Mouse (Mus musculus): Measurements from ENCODE around the gene Cnn1. TPM values are rescaled to one million over a fixed set of nuclear protein-coding genes. Genes with fewer than 3 reads are reported as not detected.

The Cnn1 gene
- 227 and 239 TPM in 2 replicates for polyA plus RNA-seq (2014; fragmentation: Nextera tagmentation; extraction: Ambion mirVana)

DNA sequence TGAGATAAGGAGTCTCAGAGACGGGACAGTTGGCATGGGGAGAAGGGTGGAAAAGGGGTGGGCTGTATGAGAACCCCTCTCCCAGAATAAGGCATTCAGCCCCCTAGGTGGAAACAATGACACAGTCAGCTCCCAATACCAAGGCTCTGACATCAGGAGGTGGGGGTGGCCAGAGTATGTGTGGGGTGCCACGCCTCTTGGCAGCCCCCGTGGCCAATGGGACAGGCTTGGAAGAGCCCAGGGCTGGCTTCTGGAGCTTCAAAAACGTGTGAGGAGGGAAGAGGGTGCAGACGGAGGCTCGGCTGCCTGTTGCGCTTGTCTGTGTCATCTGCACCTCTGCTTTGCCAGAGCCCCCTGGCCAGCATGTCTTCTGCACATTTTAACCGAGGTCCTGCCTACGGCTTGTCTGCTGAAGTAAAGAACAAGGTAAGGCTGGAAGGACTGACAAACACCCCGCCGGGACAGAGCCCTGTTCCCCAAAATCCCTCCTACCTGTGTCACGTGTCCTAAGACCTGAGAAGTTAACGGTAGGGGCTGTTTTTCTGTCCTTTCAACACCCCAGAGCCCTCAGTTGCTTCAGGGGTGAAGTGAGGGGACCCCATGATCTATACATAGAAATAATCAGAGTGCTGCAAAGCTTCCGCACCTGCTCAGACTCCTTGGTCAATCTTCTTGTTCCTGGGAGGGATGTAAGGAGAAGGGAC is at the start of gene Cnn1:
TSS of gene Cnn1 (plus strand) at position 224 of the 704 bp plus-strand sequence.
- Histone ChIP-seq H3K9me3 (ENCODE audit: control insufficient read depth, low read length) (no peaks in the 10 kb centered on the region), H3K4me2 (ENCODE audit: low read length) (peak within 1 kb of the TSS; percentile 62), H3K36me3 (ENCODE audit: control insufficient read depth, insufficient read depth, low read length) (peaks cover 31% of the 10 kb centered on the region), H3K4me1 (ENCODE audit: control insufficient read depth in 2 of 2, insufficient read depth in 2 of 2, low read length in 2 of 2) (peaks cover 13 to 15% of the 10 kb centered on the region in 2 experiments; a peak in 2 of 4 replicates), H3K4me3 (ENCODE audit: control insufficient read depth in 1 of 2, insufficient read depth in 1 of 2, low read depth in 1 of 2, low read length in 2 of 2) (peak within 1 kb of the TSS; percentile 38 to 48), H3K9ac (ENCODE audit: low read length) (peak within 1 kb of the TSS; percentile 69), H3K27ac (replicated peaks in 1 of 2; ENCODE audit: control insufficient read depth in 1 of 2, insufficient read depth in 1 of 2, low read depth in 2 of 2, low read length in 2 of 2) (peak within 1 kb of the TSS; percentile 68 to 86), H3K27me3 (ENCODE audit: control insufficient read depth, insufficient read depth, low read length) (no peaks in the 10 kb centered on the region)
- peak; percentile 60 for ATAC-seq (ENCODE audit: insufficient number of reproducible peaks, insufficient read depth, low FRiP score, low read depth)
- WGBS = 3% methylated on average over 14 of the region's 14 CpGs

DNA sequence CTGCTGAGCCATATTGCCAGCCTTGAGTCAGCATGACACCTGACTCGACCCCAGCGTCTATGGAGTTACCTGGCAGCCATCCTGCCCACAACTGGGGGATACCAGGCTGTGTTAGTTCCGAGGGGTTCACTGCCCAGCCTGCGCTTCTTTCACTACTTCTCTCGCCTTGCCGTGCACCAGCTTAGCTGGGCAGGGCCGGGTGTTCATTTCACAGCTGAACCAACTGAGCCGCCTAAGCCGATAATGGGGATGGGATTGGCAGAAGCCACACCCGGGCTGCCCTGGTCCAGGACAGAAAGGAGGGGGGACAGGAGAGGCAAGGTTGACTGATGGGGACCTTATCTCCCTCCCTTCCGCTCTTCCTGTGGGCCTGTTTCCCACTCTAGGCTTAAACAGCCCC is 49.7 kb upstream of the Cnn1 start:
- no peak overlapping the region for H3K9ac ChIP-seq (ENCODE audit: low read length)
- H3K27me3 ChIP-seq (ENCODE audit: control insufficient read depth, insufficient read depth, low read length) = peaks cover 50% of the 10 kb centered on the region
- WGBS = 52% methylated on average over 11 of the region's 11 CpGs
- H3K4me3 ChIP-seq (ENCODE audit: control insufficient read depth in 1 of 2, insufficient read depth in 1 of 2, low read depth in 1 of 2, low read length in 2 of 2) = no peak overlapping the region
- H3K4me2 ChIP-seq (ENCODE audit: low read length) = no peak overlapping the region
- H3K36me3 ChIP-seq (ENCODE audit: control insufficient read depth, insufficient read depth, low read length) = no peaks in the 10 kb centered on the region
- H3K27ac ChIP-seq (replicated peaks in 1 of 2; ENCODE audit: control insufficient read depth in 1 of 2, insufficient read depth in 1 of 2, low read depth in 2 of 2, low read length in 2 of 2) = no peak overlapping the region
- ATAC-seq (ENCODE audit: insufficient number of reproducible peaks, insufficient read depth, low FRiP score, low read depth) = no peak
- H3K4me1 ChIP-seq (ENCODE audit: control insufficient read depth in 2 of 2, insufficient read depth in 2 of 2, low read length in 2 of 2) = peaks cover 5 to 16% of the 10 kb centered on the region in 2 experiments; a peak in 3 of 4 replicates
- no peaks in the 10 kb centered on the region for H3K9me3 ChIP-seq (ENCODE audit: control insufficient read depth, low read length)

DNA sequence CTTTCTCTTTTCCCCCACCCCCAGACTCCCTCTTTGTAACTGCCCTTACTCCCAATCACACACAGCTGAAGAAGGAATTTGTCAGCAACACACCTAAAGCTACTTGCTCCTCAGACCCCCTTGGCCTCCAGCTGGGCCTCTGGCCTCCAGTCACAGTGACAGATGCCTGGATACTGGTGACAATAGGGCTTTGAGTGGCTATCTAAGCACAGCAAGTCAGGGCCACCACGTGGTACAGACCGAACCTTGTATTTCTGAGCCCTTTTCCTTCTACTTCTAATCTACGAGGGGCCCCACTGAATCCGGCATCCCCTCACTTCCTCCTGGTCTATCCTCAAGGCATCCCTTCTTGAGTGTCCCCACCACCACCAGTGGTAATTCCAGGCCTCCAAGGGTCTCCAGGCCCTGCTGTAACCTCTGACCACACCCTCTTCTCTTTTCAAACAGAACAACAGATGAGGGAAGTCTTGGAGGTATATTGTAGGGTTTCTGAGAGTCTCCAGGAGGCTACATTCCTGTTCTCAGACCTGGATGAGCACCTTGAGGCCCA is 49.2 kb upstream of the Cnn1 start:
- no peak overlapping the region for H3K4me2 ChIP-seq (ENCODE audit: low read length)
- no peaks in the 10 kb centered on the region for H3K9me3 ChIP-seq (ENCODE audit: control insufficient read depth, low read length)
- no peak overlapping the region for H3K9ac ChIP-seq (ENCODE audit: low read length)
- peaks cover 8 to 20% of the 10 kb centered on the region in 2 experiments; a peak in 3 of 4 replicates for H3K4me1 ChIP-seq (ENCODE audit: control insufficient read depth in 2 of 2, insufficient read depth in 2 of 2, low read length in 2 of 2)
- 41% methylated on average over 4 of the region's 4 CpGs for WGBS
- H3K4me3 ChIP-seq (ENCODE audit: control insufficient read depth in 1 of 2, insufficient read depth in 1 of 2, low read depth in 1 of 2, low read length in 2 of 2) = no peak overlapping the region
- no peak for ATAC-seq (ENCODE audit: insufficient number of reproducible peaks, insufficient read depth, low FRiP score, low read depth)
- no peak overlapping the region for H3K27ac ChIP-seq (replicated peaks in 1 of 2; ENCODE audit: control insufficient read depth in 1 of 2, insufficient read depth in 1 of 2, low read depth in 2 of 2, low read length in 2 of 2)
- H3K27me3 ChIP-seq (ENCODE audit: control insufficient read depth, insufficient read depth, low read length) = peaks cover 55% of the 10 kb centered on the region
- H3K36me3 ChIP-seq (ENCODE audit: control insufficient read depth, insufficient read depth, low read length) = no peaks in the 10 kb centered on the region

DNA sequence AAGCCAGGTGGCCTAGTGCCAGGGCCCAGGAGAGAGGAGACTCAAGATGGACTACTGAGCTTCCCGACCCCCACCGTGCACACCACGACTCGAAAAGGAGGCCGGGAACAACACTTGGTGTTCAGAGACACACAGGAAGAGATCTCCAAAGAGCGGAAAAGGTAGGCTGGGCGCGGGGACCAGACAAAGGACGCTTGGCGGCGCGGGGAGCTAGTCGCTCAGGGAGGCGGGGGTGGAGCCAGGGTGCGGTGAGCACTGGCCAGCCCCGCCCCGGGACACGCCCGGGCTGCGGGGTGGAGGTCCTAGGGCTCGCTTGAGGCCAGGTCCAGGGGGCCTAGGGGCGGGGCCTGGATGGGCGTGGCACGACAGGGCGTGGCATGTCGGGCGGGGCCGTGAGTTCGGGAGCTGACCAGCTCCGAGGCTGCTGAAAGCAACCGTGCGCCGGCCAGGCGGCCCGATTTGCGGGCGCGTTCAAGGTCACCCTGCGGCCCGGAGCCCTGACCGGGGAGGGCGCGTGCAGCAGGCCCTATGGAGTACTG is 48.6 kb upstream of the Cnn1 start:
- Histone ChIP-seq H3K4me1 (ENCODE audit: control insufficient read depth in 2 of 2, insufficient read depth in 2 of 2, low read length in 2 of 2) (peaks cover 8 to 20% of the 10 kb centered on the region in 2 experiments; a peak in 3 of 4 replicates), H3K4me3 (ENCODE audit: control insufficient read depth in 1 of 2, insufficient read depth in 1 of 2, low read depth in 1 of 2, low read length in 2 of 2) (peak overlapping the region; percentile 30 to 39; a peak in 3 of 4 replicates), H3K27me3 (ENCODE audit: control insufficient read depth, insufficient read depth, low read length) (peaks cover 61% of the 10 kb centered on the region), H3K27ac (replicated peaks in 1 of 2; ENCODE audit: control insufficient read depth in 1 of 2, insufficient read depth in 1 of 2, low read depth in 2 of 2, low read length in 2 of 2) (no peak overlapping the region), H3K4me2 (ENCODE audit: low read length) (peak overlapping the region; percentile 73), H3K9me3 (ENCODE audit: control insufficient read depth, low read length) (no peaks in the 10 kb centered on the region), H3K9ac (ENCODE audit: low read length) (peak overlapping the region; percentile 48; the same call in 1 of the 2 replicates), H3K36me3 (ENCODE audit: control insufficient read depth, insufficient read depth, low read length) (no peaks in the 10 kb centered on the region)
- peak; percentile 65 for ATAC-seq (ENCODE audit: insufficient number of reproducible peaks, insufficient read depth, low FRiP score, low read depth)
- WGBS = 1% methylated on average over 41 of the region's 43 CpGs

DNA sequence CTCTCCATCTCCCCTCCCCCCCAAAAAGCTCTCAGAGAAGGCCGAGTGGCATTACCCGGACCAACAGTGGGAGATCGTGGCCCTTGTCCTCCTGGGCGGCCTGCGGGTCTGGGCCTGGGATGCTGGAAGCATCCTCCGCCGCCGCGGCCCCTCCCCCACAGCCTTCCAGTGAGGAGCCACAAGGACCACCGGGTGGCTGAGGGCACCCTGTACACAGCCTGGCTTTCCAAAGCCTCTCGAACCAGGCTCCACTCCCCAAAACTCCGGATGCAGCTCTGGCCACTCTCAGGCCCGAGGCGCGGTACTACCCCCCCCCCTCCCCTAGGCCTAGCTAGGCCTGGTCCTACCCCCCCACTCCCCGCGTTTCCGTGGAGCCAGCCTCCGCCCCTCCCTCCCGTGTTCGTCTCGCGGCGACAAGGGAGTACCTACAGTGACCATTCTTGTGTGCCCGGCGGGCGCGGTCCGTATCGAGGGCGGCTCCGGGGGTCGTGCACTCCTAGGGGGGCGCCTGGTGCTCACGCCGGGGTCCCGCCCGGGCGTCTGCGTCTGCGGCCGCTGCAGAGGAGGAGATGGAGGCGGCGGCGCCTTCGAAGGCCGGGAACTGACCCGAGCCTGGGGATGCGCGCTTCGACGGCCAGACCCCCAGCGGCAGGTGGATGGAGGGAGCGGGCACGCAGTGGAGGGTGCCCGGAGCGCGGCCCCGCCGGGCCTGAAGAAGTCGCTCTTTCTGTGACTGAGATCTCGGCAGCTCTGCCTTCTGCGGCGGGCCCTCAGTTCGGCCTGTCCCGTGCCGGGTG is 47.7 kb upstream of the Cnn1 start:
- H3K4me3 ChIP-seq (ENCODE audit: control insufficient read depth in 1 of 2, insufficient read depth in 1 of 2, low read depth in 1 of 2, low read length in 2 of 2) = peak overlapping the region; percentile 30 to 39
- no peak for ATAC-seq (ENCODE audit: insufficient number of reproducible peaks, insufficient read depth, low FRiP score, low read depth)
- H3K4me2 ChIP-seq (ENCODE audit: low read length) = peak overlapping the region; percentile 73
- peaks cover 8 to 20% of the 10 kb centered on the region in 2 experiments; a peak in 3 of 4 replicates for H3K4me1 ChIP-seq (ENCODE audit: control insufficient read depth in 2 of 2, insufficient read depth in 2 of 2, low read length in 2 of 2)
- H3K9me3 ChIP-seq (ENCODE audit: control insufficient read depth, low read length) = no peaks in the 10 kb centered on the region
- H3K36me3 ChIP-seq (ENCODE audit: control insufficient read depth, insufficient read depth, low read length) = no peaks in the 10 kb centered on the region
- peaks cover 68% of the 10 kb centered on the region for H3K27me3 ChIP-seq (ENCODE audit: control insufficient read depth, insufficient read depth, low read length)
- H3K27ac ChIP-seq (replicated peaks in 1 of 2; ENCODE audit: control insufficient read depth in 1 of 2, insufficient read depth in 1 of 2, low read depth in 2 of 2, low read length in 2 of 2) = no peak overlapping the region
- H3K9ac ChIP-seq (ENCODE audit: low read length) = no peak overlapping the region
- 2% methylated on average over 58 of the region's 67 CpGs for WGBS

DNA sequence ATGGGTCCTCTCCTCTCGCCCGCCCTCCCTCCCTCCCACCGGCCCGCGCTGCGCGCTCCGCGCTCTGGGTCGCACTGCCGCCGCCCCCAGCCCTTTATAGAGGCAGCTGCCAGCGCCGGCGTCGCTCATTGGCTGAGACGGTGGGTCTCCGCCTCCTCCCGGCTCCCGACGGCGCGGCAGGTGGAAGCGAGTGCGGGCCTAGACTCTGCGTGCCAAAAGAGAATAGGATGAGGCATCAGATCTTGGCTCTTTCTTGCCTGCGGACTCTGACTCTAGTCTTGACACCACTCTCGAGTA is 47.1 kb upstream of the Cnn1 start, which contains the start of gene Elavl3:
TSS of gene Elavl3 (minus strand) at position 66 of the 297 bp plus-strand sequence.
- Histone ChIP-seq H3K27ac (replicated peaks in 1 of 2; ENCODE audit: control insufficient read depth in 1 of 2, insufficient read depth in 1 of 2, low read depth in 2 of 2, low read length in 2 of 2) (no peak within 1 kb of the TSS), H3K27me3 (ENCODE audit: control insufficient read depth, insufficient read depth, low read length) (peaks cover 68% of the 10 kb centered on the region), H3K36me3 (ENCODE audit: control insufficient read depth, insufficient read depth, low read length) (peaks cover 4% of the 10 kb centered on the region; the same call in 1 of the 2 replicates), H3K4me1 (ENCODE audit: control insufficient read depth in 2 of 2, insufficient read depth in 2 of 2, low read length in 2 of 2) (peaks cover 8 to 20% of the 10 kb centered on the region in 2 experiments; a peak in 3 of 4 replicates), H3K9me3 (ENCODE audit: control insufficient read depth, low read length) (no peaks in the 10 kb centered on the region), H3K4me2 (ENCODE audit: low read length) (peak within 1 kb of the TSS; percentile 73), H3K4me3 (ENCODE audit: control insufficient read depth in 1 of 2, insufficient read depth in 1 of 2, low read depth in 1 of 2, low read length in 2 of 2) (peak within 1 kb of the TSS; percentile 30 to 39), H3K9ac (ENCODE audit: low read length) (peak within 1 kb of the TSS; percentile 48; the same call in 1 of the 2 replicates)
- ATAC-seq (ENCODE audit: insufficient number of reproducible peaks, insufficient read depth, low FRiP score, low read depth) = no peak
- WGBS = 1% methylated on average over 18 of the region's 28 CpGs

DNA sequence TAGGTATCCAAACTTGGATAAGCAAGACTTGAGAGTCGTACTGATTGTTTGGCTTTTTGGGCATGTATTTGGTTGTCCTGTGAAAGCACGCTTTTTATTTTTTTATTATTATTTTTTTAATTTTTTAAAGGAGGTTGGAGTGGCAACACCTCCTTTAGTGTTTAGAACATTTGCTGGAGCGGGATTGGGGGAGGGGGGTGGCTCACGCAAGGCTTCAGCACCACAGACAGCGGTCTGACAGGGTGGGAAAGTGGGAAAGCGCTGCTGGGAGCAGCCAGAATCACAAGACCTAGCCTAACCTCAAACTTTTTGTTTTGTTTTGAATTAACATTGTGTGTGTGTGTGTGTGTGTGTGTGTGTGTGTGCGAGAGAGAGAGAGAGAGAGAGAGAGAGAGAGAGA is 45.4 kb upstream of the Cnn1 start:
- no peaks in the 10 kb centered on the region for H3K9me3 ChIP-seq (ENCODE audit: control insufficient read depth, low read length)
- H3K4me3 ChIP-seq (ENCODE audit: control insufficient read depth in 1 of 2, insufficient read depth in 1 of 2, low read depth in 1 of 2, low read length in 2 of 2) = no peak overlapping the region
- no peak overlapping the region for H3K4me2 ChIP-seq (ENCODE audit: low read length)
- H3K27ac ChIP-seq (replicated peaks in 1 of 2; ENCODE audit: control insufficient read depth in 1 of 2, insufficient read depth in 1 of 2, low read depth in 2 of 2, low read length in 2 of 2) = no peak overlapping the region
- 20% methylated on average over 7 of the region's 7 CpGs for WGBS
- no peak overlapping the region for H3K9ac ChIP-seq (ENCODE audit: low read length)
- ATAC-seq (ENCODE audit: insufficient number of reproducible peaks, insufficient read depth, low FRiP score, low read depth) = no peak
- peaks cover 68% of the 10 kb centered on the region for H3K27me3 ChIP-seq (ENCODE audit: control insufficient read depth, insufficient read depth, low read length)
- H3K4me1 ChIP-seq (ENCODE audit: control insufficient read depth in 2 of 2, insufficient read depth in 2 of 2, low read length in 2 of 2) = peaks cover 8 to 20% of the 10 kb centered on the region in 2 experiments; a peak in 3 of 4 replicates
- H3K36me3 ChIP-seq (ENCODE audit: control insufficient read depth, insufficient read depth, low read length) = peaks cover 21% of the 10 kb centered on the region

All from heart, embryonic 14.5 days (tissue).